Mouse (Mus musculus): ENCODE measurements around the gene Mphosph9. TPM values are rescaled to one million over a fixed set of nuclear protein-coding genes. Genes with fewer than 3 reads are reported as not detected.

Mphosph9 gene
- total and polyA plus RNA-seq, 2 experiments = 1.1 to 2.3 TPM

GRCm38 (mm10) chr5:124247296-124247695 is 80.5 kb downstream of the Mphosph9 start:
- DNase-seq (ENCODE audit: extremely low read depth, low read depth, low spot score) = no peak
- Histone ChIP-seq H3K4me3 (ENCODE audit: insufficient read depth, low read depth, low read length) (no peak overlapping the region), H3K27me3 (ENCODE audit: control insufficient read depth, insufficient read depth, low read length) (no peaks in the 10 kb centered on the region), H3K27ac (replicated peaks; ENCODE audit: insufficient read depth, low read depth, low read length) (peak overlapping the region; percentile 55; the same call in 1 of the 2 replicates), H3K9ac (ENCODE audit: low read depth, low read length) (peak overlapping the region; percentile 14; the same call in 1 of the 2 replicates), H3K79me2 (ENCODE audit: control insufficient read depth, insufficient read depth, low read length) (peaks cover 59% of the 10 kb centered on the region), H3K4me1 (ENCODE audit: control insufficient read depth, insufficient read depth, low read length) (peaks cover 24% of the 10 kb centered on the region), H3K36me3 (ENCODE audit: control insufficient read depth, insufficient read depth, low read length) (peaks cover 5% of the 10 kb centered on the region)
- TF ChIP-seq POLR2A (IDR thresholded peaks at IDR 0.05; ENCODE audit: extremely low read depth, insufficient read depth, low read length) (no peak), CTCF (IDR thresholded peaks at IDR 0.05; ENCODE audit: low read depth, low read length) (no peak)
- 78% methylated on average over 7 of the region's 7 CpGs for WGBS

DNA sequence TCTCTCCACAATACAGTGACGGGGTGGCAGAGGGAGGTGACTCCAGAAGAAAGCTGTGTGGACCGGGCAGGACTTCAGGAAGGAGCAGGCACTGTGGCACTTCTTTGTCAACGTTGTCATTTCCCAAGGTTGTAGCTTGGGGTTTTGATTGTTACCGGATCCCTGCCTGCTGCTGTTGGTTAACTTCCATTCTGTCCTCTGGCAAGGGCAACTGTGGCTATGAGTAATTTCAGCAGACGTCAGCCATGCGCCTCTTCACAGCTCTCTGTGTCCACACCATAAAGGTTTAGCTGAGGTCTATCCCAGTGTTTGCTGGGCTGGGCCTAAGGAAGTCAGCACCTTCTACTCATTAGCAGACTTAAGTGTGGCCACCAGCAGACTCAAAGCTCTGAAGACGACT is 82.9 kb downstream of the Mphosph9 start:
- Histone ChIP-seq H3K9ac (ENCODE audit: low read depth, low read length) (no peak overlapping the region), H3K27ac (replicated peaks; ENCODE audit: insufficient read depth, low read depth, low read length) (no peak overlapping the region; the same call in 1 of the 2 replicates), H3K4me3 (ENCODE audit: insufficient read depth, low read depth, low read length) (no peak overlapping the region), H3K36me3 (ENCODE audit: control insufficient read depth, insufficient read depth, low read length) (peaks cover 5% of the 10 kb centered on the region), H3K4me1 (ENCODE audit: control insufficient read depth, insufficient read depth, low read length) (peaks cover 17% of the 10 kb centered on the region), H3K79me2 (ENCODE audit: control insufficient read depth, insufficient read depth, low read length) (peaks cover 67% of the 10 kb centered on the region), H3K27me3 (ENCODE audit: control insufficient read depth, insufficient read depth, low read length) (no peaks in the 10 kb centered on the region)
- 87% methylated on average over 7 of the region's 7 CpGs for WGBS
- no peak for DNase-seq (ENCODE audit: extremely low read depth, low read depth, low spot score)
- TF ChIP-seq POLR2A (IDR thresholded peaks at IDR 0.05; ENCODE audit: extremely low read depth, insufficient read depth, low read length) (no peak), CTCF (IDR thresholded peaks at IDR 0.05; ENCODE audit: low read depth, low read length) (no peak)

GRCm38 (mm10) chr5:124244449-124244848 is 83.3 kb downstream of the Mphosph9 start:
- TF ChIP-seq CTCF (IDR thresholded peaks at IDR 0.05; ENCODE audit: low read depth, low read length) (no peak), POLR2A (IDR thresholded peaks at IDR 0.05; ENCODE audit: extremely low read depth, insufficient read depth, low read length) (no peak)
- Histone ChIP-seq H3K4me3 (ENCODE audit: insufficient read depth, low read depth, low read length) (no peak overlapping the region), H3K36me3 (ENCODE audit: control insufficient read depth, insufficient read depth, low read length) (peaks cover 5% of the 10 kb centered on the region), H3K27ac (replicated peaks; ENCODE audit: insufficient read depth, low read depth, low read length) (no peak overlapping the region; the same call in 1 of the 2 replicates), H3K27me3 (ENCODE audit: control insufficient read depth, insufficient read depth, low read length) (no peaks in the 10 kb centered on the region), H3K4me1 (ENCODE audit: control insufficient read depth, insufficient read depth, low read length) (peaks cover 17% of the 10 kb centered on the region), H3K9ac (ENCODE audit: low read depth, low read length) (no peak overlapping the region), H3K79me2 (ENCODE audit: control insufficient read depth, insufficient read depth, low read length) (peaks cover 66% of the 10 kb centered on the region)
- peak; percentile 82 for DNase-seq (ENCODE audit: extremely low read depth, low read depth, low spot score)
- 51% methylated on average over 8 of the region's 8 CpGs for WGBS

DNA sequence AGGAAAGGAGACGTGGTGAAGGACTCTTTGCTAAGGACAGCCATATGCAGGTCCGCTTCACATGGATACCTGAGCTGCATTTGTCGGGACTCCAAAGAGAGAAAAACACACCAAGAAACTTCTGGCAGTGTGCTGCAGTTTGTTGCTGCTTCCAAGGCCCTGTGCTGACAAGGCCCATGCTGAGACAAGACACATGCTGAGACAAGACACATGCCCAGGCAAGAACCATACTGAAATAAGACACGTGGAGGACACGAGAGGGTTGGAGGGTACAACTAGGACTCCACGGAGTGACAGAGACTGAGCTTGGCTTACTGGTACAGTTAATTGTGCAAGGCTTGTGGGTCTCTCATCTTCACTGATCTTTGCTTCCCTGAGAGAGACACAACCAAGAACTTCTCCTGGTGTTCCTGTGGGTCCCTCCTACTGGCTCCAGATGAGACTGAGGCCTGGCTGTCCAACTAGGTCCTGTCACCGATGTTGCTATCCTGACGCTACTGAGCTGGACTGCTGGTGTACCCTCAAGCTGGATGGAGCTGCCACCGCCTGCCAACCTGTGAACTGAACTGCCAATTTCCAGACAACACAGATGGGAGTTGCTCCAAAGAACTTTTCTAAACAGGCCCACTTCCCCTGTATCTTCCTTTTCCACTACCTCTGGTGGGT is 84.4 kb downstream of the Mphosph9 start:
- Histone ChIP-seq H3K79me2 (ENCODE audit: control insufficient read depth, insufficient read depth, low read length) (peaks cover 66% of the 10 kb centered on the region), H3K36me3 (ENCODE audit: control insufficient read depth, insufficient read depth, low read length) (peaks cover 5% of the 10 kb centered on the region), H3K9ac (ENCODE audit: low read depth, low read length) (no peak overlapping the region), H3K4me3 (ENCODE audit: insufficient read depth, low read depth, low read length) (no peak overlapping the region), H3K27ac (replicated peaks; ENCODE audit: insufficient read depth, low read depth, low read length) (no peak overlapping the region), H3K4me1 (ENCODE audit: control insufficient read depth, insufficient read depth, low read length) (peaks cover 14% of the 10 kb centered on the region; the same call in 1 of the 2 replicates), H3K27me3 (ENCODE audit: control insufficient read depth, insufficient read depth, low read length) (no peaks in the 10 kb centered on the region)
- no peak for DNase-seq (ENCODE audit: extremely low read depth, low read depth, low spot score)
- TF ChIP-seq POLR2A (IDR thresholded peaks at IDR 0.05; ENCODE audit: extremely low read depth, insufficient read depth, low read length) (no peak), CTCF (IDR thresholded peaks at IDR 0.05; ENCODE audit: low read depth, low read length) (no peak)
- WGBS = 84% methylated on average over 9 of the region's 9 CpGs

GRCm38 (mm10) chr5:124241686-124242444 is 85.9 kb downstream of the Mphosph9 start:
- no peak overlapping the region for H3K4me3 ChIP-seq (ENCODE audit: insufficient read depth, low read depth, low read length)
- TF ChIP-seq CTCF (IDR thresholded peaks at IDR 0.05; ENCODE audit: low read depth, low read length) (no peak), POLR2A (IDR thresholded peaks at IDR 0.05; ENCODE audit: extremely low read depth, insufficient read depth, low read length) (no peak)
- WGBS = 75% methylated on average over 10 of the region's 10 CpGs
- peaks cover 8% of the 10 kb centered on the region for H3K4me1 ChIP-seq (ENCODE audit: control insufficient read depth, insufficient read depth, low read length)
- H3K9ac ChIP-seq (ENCODE audit: low read depth, low read length) = no peak overlapping the region
- no peak overlapping the region for H3K27ac ChIP-seq (replicated peaks; ENCODE audit: insufficient read depth, low read depth, low read length)
- no peaks in the 10 kb centered on the region for H3K27me3 ChIP-seq (ENCODE audit: control insufficient read depth, insufficient read depth, low read length)
- peaks cover 53% of the 10 kb centered on the region; the same call in 1 of the 2 replicates for H3K79me2 ChIP-seq (ENCODE audit: control insufficient read depth, insufficient read depth, low read length)
- peaks cover 5% of the 10 kb centered on the region for H3K36me3 ChIP-seq (ENCODE audit: control insufficient read depth, insufficient read depth, low read length)
- DNase-seq (ENCODE audit: extremely low read depth, low read depth, low spot score) = no peak

Data from liver, adult 2 months (tissue).